ENCODE assay signal across 28 mouse cellular contexts in genomic region chr6:21993070-21993469, GRCm38 (mm10). TPM values are rescaled to one million over a fixed set of nuclear protein-coding genes. Genes with fewer than 3 reads are reported as not detected.
DNase-seq lines count a peak whose midpoint lies in the region; ATAC-seq and TF ChIP-seq lines count a peak whose summit lies in the region.
"Had no signal": no experiment of that assay in that cellular context is flagged by ENCODE, and none has a peak within 500 bp of the region (broad histone marks: within the 10 kb centered on the region; RNA-seq: fewer than 3 reads in every experiment).

No protein-coding gene starts in this region.

- H3K9me3 ChIP-seq in heart, embryonic 11.5 days (replicated peaks; ENCODE audit: control insufficient read depth, low read length): no peaks in the 10 kb centered on the region
- no peaks in the 10 kb centered on the region for H3K9me3 ChIP-seq in hindbrain, postnatal 0 days (ENCODE audit: low read length)
- H3K9me3 ChIP-seq: embryonic facial prominence, embryonic 13.5 days; embryonic facial prominence, embryonic 15.5 days; forebrain, embryonic 13.5 days; forebrain, embryonic 15.5 days; G1E had no signal

- no peak for ATAC-seq in heart, embryonic 11.5 days (replicated peaks; ENCODE audit: insufficient number of reproducible peaks, low FRiP score, low TSS enrichment)
- ATAC-seq in hindbrain, postnatal 0 days: no peak
- ATAC-seq: activated CD4-positive, CD25-positive, alpha-beta regulatory T cell, adult 4 months; CD4-positive, CD25-positive, alpha-beta regulatory T cell, adult 4 months; forebrain, embryonic 13.5 days; forebrain, embryonic 15.5 days; forebrain, postnatal 0 days; Patski had no signal

- TF ChIP-seq POLR2A in embryonic fibroblast, embryonic 13.5 days (IDR thresholded peaks at IDR 0.05; ENCODE audit: low read depth, low read length): no peak

- H3K4me3 ChIP-seq in heart, embryonic 11.5 days (ENCODE audit: low read depth, low read length): no peak overlapping the region
- H3K4me3 ChIP-seq in embryonic fibroblast, embryonic 13.5 days (ENCODE audit: insufficient read depth, low read length): no peak overlapping the region
- H3K4me3 ChIP-seq in hindbrain, postnatal 0 days (ENCODE audit: low read length): no peak overlapping the region
- H3K4me3 ChIP-seq: embryonic facial prominence, embryonic 13.5 days; embryonic facial prominence, embryonic 15.5 days; forebrain, embryonic 13.5 days; forebrain, embryonic 15.5 days had no signal

- no peak for TF ChIP-seq CTCF in embryonic fibroblast, embryonic 13.5 days (IDR thresholded peaks at IDR 0.05; ENCODE audit: borderline replicate concordance, insufficient read depth, low read length)
- TF ChIP-seq CTCF in hindbrain, postnatal 0 days (IDR thresholded peaks at IDR 0.05; ENCODE audit: low read depth): no peak

- no peaks in the 10 kb centered on the region for H3K36me3 ChIP-seq in heart, embryonic 11.5 days (ENCODE audit: control insufficient read depth, insufficient read depth, low read length)
- H3K36me3 ChIP-seq in hindbrain, postnatal 0 days (ENCODE audit: insufficient read depth, low read length): no peaks in the 10 kb centered on the region
- H3K36me3 ChIP-seq: embryonic facial prominence, embryonic 13.5 days; embryonic facial prominence, embryonic 15.5 days; forebrain, embryonic 15.5 days; G1E had no signal

- no peaks in the 10 kb centered on the region for H3K4me1 ChIP-seq in heart, embryonic 11.5 days (ENCODE audit: control insufficient read depth, insufficient read depth, low read length)
- peaks cover 11% of the 10 kb centered on the region for H3K4me1 ChIP-seq in embryonic fibroblast, embryonic 13.5 days (ENCODE audit: control insufficient read depth, insufficient read depth, low read length)
- no peaks in the 10 kb centered on the region for H3K4me1 ChIP-seq in hindbrain, postnatal 0 days (ENCODE audit: insufficient read depth, low read length)
- H3K4me1 ChIP-seq: forebrain, embryonic 13.5 days; forebrain, embryonic 15.5 days had no signal

- H3K9ac ChIP-seq in heart, embryonic 11.5 days (ENCODE audit: low read depth, low read length): no peak overlapping the region
- H3K9ac ChIP-seq in hindbrain, postnatal 0 days (replicated peaks; ENCODE audit: low read length): no peak overlapping the region
- H3K9ac ChIP-seq: embryonic facial prominence, embryonic 13.5 days; embryonic facial prominence, embryonic 15.5 days; forebrain, embryonic 13.5 days; forebrain, embryonic 15.5 days; forebrain, postnatal 0 days had no signal

- H3K27me3 ChIP-seq in heart, embryonic 11.5 days (ENCODE audit: control insufficient read depth, insufficient read depth, low read length): no peaks in the 10 kb centered on the region
- no peaks in the 10 kb centered on the region for H3K27me3 ChIP-seq in hindbrain, postnatal 0 days (ENCODE audit: insufficient read depth, low read length)
- H3K27me3 ChIP-seq: CH12.LX; embryonic facial prominence, embryonic 13.5 days; embryonic facial prominence, embryonic 15.5 days; forebrain, embryonic 15.5 days had no signal

- intact Hi-C loops in left cerebral cortex, postnatal 14 days (cut with DNase I): no loop called here

- WGBS in heart, embryonic 11.5 days (ENCODE audit: insufficient replicate concordance): 77% methylated on average over 2 of the region's 2 CpGs
- WGBS in hindbrain, postnatal 0 days: 87% methylated on average over 2 of the region's 2 CpGs

- DNase-seq in heart, adult 11 months: peak; percentile 9
- DNase-seq in 3T3-L1 (ENCODE audit: low read depth, low spot score) (peak; percentile 64), 416B (ENCODE audit: low read depth) (peak; percentile 41)
- DNase-seq in hindbrain, postnatal 0 days (ENCODE audit: low spot score): no peak
- DNase-seq in c-Kit-positive CD71-positive TER-119-positive erythroid progenitor cells, embryonic 14.5 days (ENCODE audit: low spot score): no peak
- DNase-seq in left cerebral cortex, postnatal 14 days (ENCODE audit: low spot score in 2 of 2): no peak
- DNase-seq: adrenal gland, adult 8-10 months; adrenal gland, postnatal 14 days; adrenal gland, postnatal 36 days; cerebellum, adult 11 months; cerebellum, adult 18-20 months; cerebellum, adult 8-10 months; cerebellum, adult 9-11 months; cerebellum, postnatal 14 days; cerebellum, postnatal 36 days; embryo, embryonic 11 days; forebrain, postnatal 0 days had no signal

- H3K27ac ChIP-seq in heart, embryonic 11.5 days (ENCODE audit: low read depth, low read length): no peak overlapping the region
- peak overlapping the region; percentile 43 for H3K27ac ChIP-seq in embryonic fibroblast, embryonic 13.5 days (ENCODE audit: insufficient read depth, low read length)
- no peak overlapping the region for H3K27ac ChIP-seq in hindbrain, postnatal 0 days
- H3K27ac ChIP-seq: embryonic facial prominence, embryonic 13.5 days; embryonic facial prominence, embryonic 15.5 days; forebrain, embryonic 13.5 days; forebrain, embryonic 15.5 days had no signal

- H3K4me2 ChIP-seq in heart, embryonic 11.5 days: no peak overlapping the region
- H3K4me2 ChIP-seq in hindbrain, postnatal 0 days (ENCODE audit: low read depth, low read length): no peak overlapping the region
- H3K4me2 ChIP-seq: embryonic facial prominence, embryonic 13.5 days; embryonic facial prominence, embryonic 15.5 days; forebrain, embryonic 13.5 days; forebrain, embryonic 15.5 days had no signal

RNA-seq across cellular contexts. Expression of gene Cped1, which starts 7.4 kb away (rescaled TPM):
- 5.6 and 6.4 TPM in 2 replicates for polyA plus RNA-seq in heart, embryonic 11.5 days (2014; fragmentation: Nextera tagmentation; extraction: Ambion mirVana)
- polyA plus RNA-seq in embryonic fibroblast, embryonic 13.5 days (2011; ENCODE audit: insufficient read length, low read depth, missing spikeins): 23.4 and 34.4 TPM in 2 replicates
- total RNA-seq in hindbrain, postnatal 0 days (2014; rRNA removed): 2.6 and 4.6 TPM in 2 replicates
- 2.5 and 3.1 TPM in 2 replicates for polyA plus RNA-seq in hindbrain, postnatal 0 days (2015; fragmentation: Nextera tagmentation; extraction: Ambion mirVana)
- total RNA-seq in left cerebral cortex, postnatal 14 days (2021): 1 to 10 TPM; 2.2 to 3.1 TPM
- polyA plus RNA-seq: G1E had no signal

RNA-seq across cellular contexts. Expression of gene Ing3, which starts 43.7 kb away (rescaled TPM):
- polyA plus RNA-seq in heart, embryonic 11.5 days (2014; fragmentation: Nextera tagmentation; extraction: Ambion mirVana): 21.3 and 27.0 TPM in 2 replicates
- polyA plus RNA-seq in embryonic fibroblast, embryonic 13.5 days (2011; ENCODE audit: insufficient read length, low read depth, missing spikeins): 10.8 and 20.2 TPM in 2 replicates
- 9.4 and 13.3 TPM in 2 replicates for total RNA-seq in hindbrain, postnatal 0 days (2014; rRNA removed)
- polyA plus RNA-seq in hindbrain, postnatal 0 days (2015; fragmentation: Nextera tagmentation; extraction: Ambion mirVana): 38.7 and 39.9 TPM in 2 replicates
- total RNA-seq in left cerebral cortex, postnatal 14 days (2021): 10 to 100 TPM; 20.6 to 22.1 TPM

Comparison
In these comparisons a context has a peak if more than half of its experiments do, and no peak if none do; other contexts are left out.
1. DNase-seq: peak in heart, adult 11 months (single experiment), 3T3-L1 (single experiment) and 416B (single experiment); none in hindbrain, postnatal 0 days (single experiment), c-Kit-positive CD71-positive TER-119-positive erythroid progenitor cells, embryonic 14.5 days (single experiment) and left cerebral cortex, postnatal 14 days (0 of 2).